Mouse (Mus musculus) liver, adult 10 weeks (tissue): ENCODE data around the gene Zyg11a. TPM values are rescaled to one million over a fixed set of nuclear protein-coding genes. Genes with fewer than 3 reads are reported as not detected.

ENCODE experiments used
- polyA plus RNA-seq: library from polyadenylated mRNA; stranded (reverse); fragments of 350-450 nt; fragmentation: Illumina TruSeq; extraction: RNeasy Lipid Tissue Mini Kit (QIAGEN cat#74804); gene quantifications from one replicate; pipeline ENCODE4 v1.2.3, GENCODE M21; 2014; ENCODE audit warnings: low read depth, low replicate concordance

Zyg11a gene
- polyA plus RNA-seq = 1.8 TPM

GRCm38 (mm10) chr4:108217332-108218179 is at the start of gene Zyg11a:
Gene Zyg11a, minus strand, starts transcription at chr4:108218048.

GRCm38 (mm10) chr4:108165152-108165895 is 52.5 kb downstream of the Zyg11a start, which contains the start of gene Echdc2:
Gene Echdc2, plus strand, starts transcription at chr4:108165437.

GRCm38 (mm10) chr4:108144880-108145279 is 73.0 kb downstream of the Zyg11a start, which contains the start of gene Scp2:
Gene Scp2, minus strand, starts transcription at chr4:108144998.

Other genes starting within 250 kb of the Zyg11a start
- gene Slc1a7, start 249.7 kb downstream of the Zyg11a start, polyA plus RNA-seq = not detected
- gene Podn, start 121.6 kb downstream of the Zyg11a start, polyA plus RNA-seq = 0.34 TPM
- gene Scp2, start 73.0 kb downstream of the Zyg11a start, polyA plus RNA-seq = 2,225 TPM
- gene Echdc2, start 52.6 kb downstream of the Zyg11a start, polyA plus RNA-seq = 70.0 TPM
- 26.8 TPM for gene Zyg11b, start 83.0 kb upstream of the Zyg11a start, polyA plus RNA-seq
- gene Coa7, start 110.1 kb upstream of the Zyg11a start, polyA plus RNA-seq = 13.2 TPM
- not detected for gene Shisal2a, start 165.3 kb upstream of the Zyg11a start, polyA plus RNA-seq
- 0.93 TPM for gene Gpx7, start 188.9 kb upstream of the Zyg11a start, polyA plus RNA-seq
- 26.6 TPM for gene Tut4, start 241.4 kb upstream of the Zyg11a start, polyA plus RNA-seq